Mouse (Mus musculus): ENCODE results near the gene Gli3. TPM values are rescaled to one million over a fixed set of nuclear protein-coding genes. Genes with fewer than 3 reads are reported as not detected.

Gene Gli3
- polyA plus RNA-seq, 1 experiment: 0.50 TPM

- H3K36me3 ChIP-seq (ENCODE audit: control insufficient read depth, insufficient read depth, low read length): no peaks in the 10 kb centered on the region
- no peak overlapping the region for H3K27ac ChIP-seq (ENCODE audit: insufficient read depth, low read length)
- WGBS: 54% methylated on average over 6 of the region's 6 CpGs
- TF ChIP-seq CTCF (IDR thresholded peaks at IDR 0.05; ENCODE audit: extremely low read depth, insufficient read depth, insufficient read length, insufficient replicate concordance): no peak
- no peak for TF ChIP-seq POLR2A (IDR thresholded peaks at IDR 0.05; ENCODE audit: low read depth, low read length)
- no peaks in the 10 kb centered on the region for H3K4me1 ChIP-seq (ENCODE audit: control insufficient read depth, insufficient read depth, insufficient read length)
- no peak for DNase-seq (ENCODE audit: low read depth in 1 of 2, low spot score in 2 of 2)
- no peaks in the 10 kb centered on the region for H3K27me3 ChIP-seq (ENCODE audit: control insufficient read depth, insufficient read depth, low read length)
- no peak overlapping the region for H3K4me3 ChIP-seq (ENCODE audit: extremely low read depth, insufficient read depth, insufficient read length)
Measured at GRCm38 (mm10) chr13:15590326-15590933, 127.4 kb downstream of the Gli3 start.

- WGBS: 83% methylated on average over 5 of the region's 5 CpGs
- H3K4me3 ChIP-seq (ENCODE audit: extremely low read depth, insufficient read depth, insufficient read length): no peak overlapping the region
- H3K4me1 ChIP-seq (ENCODE audit: control insufficient read depth, insufficient read depth, insufficient read length): no peaks in the 10 kb centered on the region
- no peak overlapping the region for H3K27ac ChIP-seq (ENCODE audit: insufficient read depth, low read length)
- H3K36me3 ChIP-seq (ENCODE audit: control insufficient read depth, insufficient read depth, low read length): no peaks in the 10 kb centered on the region
- DNase-seq (ENCODE audit: low read depth in 1 of 2, low spot score in 2 of 2): no peak
- TF ChIP-seq CTCF (IDR thresholded peaks at IDR 0.05; ENCODE audit: extremely low read depth, insufficient read depth, insufficient read length, insufficient replicate concordance): no peak
- TF ChIP-seq POLR2A (IDR thresholded peaks at IDR 0.05; ENCODE audit: low read depth, low read length): no peak
- no peaks in the 10 kb centered on the region for H3K27me3 ChIP-seq (ENCODE audit: control insufficient read depth, insufficient read depth, low read length)
Measured at GRCm38 (mm10) chr13:15596667-15597066, 133.6 kb downstream of the Gli3 start.

- no peak for TF ChIP-seq POLR2A (IDR thresholded peaks at IDR 0.05; ENCODE audit: low read depth, low read length)
- no peak for TF ChIP-seq CTCF (IDR thresholded peaks at IDR 0.05; ENCODE audit: extremely low read depth, insufficient read depth, insufficient read length, insufficient replicate concordance)
- H3K4me1 ChIP-seq (ENCODE audit: control insufficient read depth, insufficient read depth, insufficient read length): no peaks in the 10 kb centered on the region
- 81% methylated on average over 2 of the region's 2 CpGs for WGBS
- no peak overlapping the region for H3K27ac ChIP-seq (ENCODE audit: insufficient read depth, low read length)
- no peaks in the 10 kb centered on the region for H3K36me3 ChIP-seq (ENCODE audit: control insufficient read depth, insufficient read depth, low read length)
- DNase-seq (ENCODE audit: low read depth in 1 of 2, low spot score in 2 of 2): no peak
- H3K4me3 ChIP-seq (ENCODE audit: extremely low read depth, insufficient read depth, insufficient read length): no peak overlapping the region
- H3K27me3 ChIP-seq (ENCODE audit: control insufficient read depth, insufficient read depth, low read length): no peaks in the 10 kb centered on the region
Measured at GRCm38 (mm10) chr13:15599741-15600140, 136.7 kb downstream of the Gli3 start.

GRCm38 (mm10) chr13:15602161-15602560 is 139.1 kb downstream of the Gli3 start:
- H3K27me3 ChIP-seq (ENCODE audit: control insufficient read depth, insufficient read depth, low read length): no peaks in the 10 kb centered on the region
- no peaks in the 10 kb centered on the region for H3K4me1 ChIP-seq (ENCODE audit: control insufficient read depth, insufficient read depth, insufficient read length)
- WGBS: 80% methylated on average over 5 of the region's 5 CpGs
- no peak overlapping the region for H3K4me3 ChIP-seq (ENCODE audit: extremely low read depth, insufficient read depth, insufficient read length)
- no peak for DNase-seq (ENCODE audit: low read depth in 1 of 2, low spot score in 2 of 2)
- TF ChIP-seq POLR2A (IDR thresholded peaks at IDR 0.05; ENCODE audit: low read depth, low read length) (no peak), CTCF (IDR thresholded peaks at IDR 0.05; ENCODE audit: extremely low read depth, insufficient read depth, insufficient read length, insufficient replicate concordance) (no peak)
- H3K36me3 ChIP-seq (ENCODE audit: control insufficient read depth, insufficient read depth, low read length): no peaks in the 10 kb centered on the region
- H3K27ac ChIP-seq (ENCODE audit: insufficient read depth, low read length): no peak overlapping the region

- TF ChIP-seq CTCF (IDR thresholded peaks at IDR 0.05; ENCODE audit: extremely low read depth, insufficient read depth, insufficient read length, insufficient replicate concordance) (no peak), POLR2A (IDR thresholded peaks at IDR 0.05; ENCODE audit: low read depth, low read length) (no peak)
- DNase-seq (ENCODE audit: low read depth in 1 of 2, low spot score in 2 of 2): no peak
- Histone ChIP-seq H3K4me3 (ENCODE audit: extremely low read depth, insufficient read depth, insufficient read length) (no peak overlapping the region), H3K36me3 (ENCODE audit: control insufficient read depth, insufficient read depth, low read length) (no peaks in the 10 kb centered on the region), H3K4me1 (ENCODE audit: control insufficient read depth, insufficient read depth, insufficient read length) (no peaks in the 10 kb centered on the region), H3K27me3 (ENCODE audit: control insufficient read depth, insufficient read depth, low read length) (no peaks in the 10 kb centered on the region), H3K27ac (ENCODE audit: insufficient read depth, low read length) (no peak overlapping the region)
- 63% methylated on average over 4 of the region's 4 CpGs for WGBS
Measured at GRCm38 (mm10) chr13:15602677-15603221, 139.7 kb downstream of the Gli3 start.

- no peak for DNase-seq (ENCODE audit: low read depth in 1 of 2, low spot score in 2 of 2)
- 86% methylated on average over 6 of the region's 6 CpGs for WGBS
- TF ChIP-seq POLR2A (IDR thresholded peaks at IDR 0.05; ENCODE audit: low read depth, low read length) (no peak), CTCF (IDR thresholded peaks at IDR 0.05; ENCODE audit: extremely low read depth, insufficient read depth, insufficient read length, insufficient replicate concordance) (no peak)
Measured at GRCm38 (mm10) chr13:15604074-15604473, 141.0 kb downstream of the Gli3 start.

GRCm38 (mm10) chr13:15617423-15617822 is 154.4 kb downstream of the Gli3 start:
- DNase-seq (ENCODE audit: low read depth in 1 of 2, low spot score in 2 of 2): no peak
- 83% methylated on average over 3 of the region's 3 CpGs for WGBS
- Histone ChIP-seq H3K27ac (ENCODE audit: insufficient read depth, low read length) (no peak overlapping the region), H3K4me1 (ENCODE audit: control insufficient read depth, insufficient read depth, insufficient read length) (no peaks in the 10 kb centered on the region), H3K4me3 (ENCODE audit: extremely low read depth, insufficient read depth, insufficient read length) (no peak overlapping the region), H3K36me3 (ENCODE audit: control insufficient read depth, insufficient read depth, low read length) (no peaks in the 10 kb centered on the region), H3K27me3 (ENCODE audit: control insufficient read depth, insufficient read depth, low read length) (no peaks in the 10 kb centered on the region)
- TF ChIP-seq CTCF (IDR thresholded peaks at IDR 0.05; ENCODE audit: extremely low read depth, insufficient read depth, insufficient read length, insufficient replicate concordance) (no peak), POLR2A (IDR thresholded peaks at IDR 0.05; ENCODE audit: low read depth, low read length) (no peak)

More at GRCm38 (mm10) chr13:15604074-15604473, 141.0 kb downstream of the Gli3 start:
- H3K4me1 ChIP-seq (ENCODE audit: control insufficient read depth, insufficient read depth, insufficient read length): no peaks in the 10 kb centered on the region
- no peak overlapping the region for H3K27ac ChIP-seq (ENCODE audit: insufficient read depth, low read length)
- H3K27me3 ChIP-seq (ENCODE audit: control insufficient read depth, insufficient read depth, low read length): no peaks in the 10 kb centered on the region
- no peak overlapping the region for H3K4me3 ChIP-seq (ENCODE audit: extremely low read depth, insufficient read depth, insufficient read length)
- no peaks in the 10 kb centered on the region for H3K36me3 ChIP-seq (ENCODE audit: control insufficient read depth, insufficient read depth, low read length)

Data from spleen, adult 2 months (tissue).